Mouse (Mus musculus): ENCODE results near the gene Megf9. TPM values are rescaled to one million over a fixed set of nuclear protein-coding genes. Genes with fewer than 3 reads are reported as not detected.
A peak's percentile ranks its signal among the peaks of the same experiment; 100 is the strongest.

Gene Megf9
- total RNA-seq, 2 experiments from 2014 or later = 11.6 to 14.1 TPM

- peak; percentile 73 for ATAC-seq (replicated peaks; ENCODE audit: poor library complexity, severe bottlenecking)
Observed at GRCm38 (mm10) chr4:70451750-70452149, 83.0 kb downstream of the Megf9 start.

GRCm38 (mm10) chr4:70449668-70450067 lies 85.1 kb downstream of the Megf9 start:
- ATAC-seq (replicated peaks; ENCODE audit: poor library complexity, severe bottlenecking) = no peak

GRCm38 (mm10) chr4:70446774-70447173 lies 88.0 kb downstream of the Megf9 start:
- no peak for ATAC-seq (replicated peaks; ENCODE audit: poor library complexity, severe bottlenecking)

DNA sequence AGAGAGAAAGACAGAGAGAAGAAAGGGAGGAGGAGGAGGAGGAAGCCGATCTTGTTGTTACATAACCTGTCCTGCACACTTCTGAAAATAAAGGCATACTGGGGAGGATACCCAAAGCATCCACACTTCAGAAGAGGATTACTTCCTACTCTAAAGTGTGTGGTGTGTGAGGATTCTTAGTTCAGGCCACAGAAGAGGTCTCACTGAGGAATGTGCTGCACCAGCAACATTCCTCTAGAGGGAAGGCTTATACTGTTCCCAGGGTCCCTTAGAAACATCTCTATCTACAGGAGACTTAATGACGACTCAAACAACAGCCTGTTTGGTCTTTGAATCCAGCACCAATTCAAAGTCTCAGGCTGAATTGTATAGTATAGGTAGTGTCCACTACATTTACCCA lies 114.6 kb downstream of the Megf9 start:
- ATAC-seq (replicated peaks; ENCODE audit: poor library complexity, severe bottlenecking) = no peak

- 0 out of 2 replicates have a peak, but pooled peaks have one; percentile 2 for ATAC-seq (replicated peaks; ENCODE audit: poor library complexity, severe bottlenecking)
Observed at GRCm38 (mm10) chr4:70412126-70412525, 122.7 kb downstream of the Megf9 start.

GRCm38 (mm10) chr4:70409994-70410721 lies 124.6 kb downstream of the Megf9 start, which contains the start of gene Cdk5rap2:
Gene Cdk5rap2, minus strand, starts transcription at chr4:70410443.
- ATAC-seq (replicated peaks; ENCODE audit: poor library complexity, severe bottlenecking) = peak; percentile 97

GRCm38 (mm10) chr4:70409456-70409855 lies 125.3 kb downstream of the Megf9 start:
- ATAC-seq (replicated peaks; ENCODE audit: poor library complexity, severe bottlenecking) = no peak

- ATAC-seq (replicated peaks; ENCODE audit: poor library complexity, severe bottlenecking) = no peak
Observed at GRCm38 (mm10) chr4:70402109-70402819, 132.5 kb downstream of the Megf9 start.

DNA sequence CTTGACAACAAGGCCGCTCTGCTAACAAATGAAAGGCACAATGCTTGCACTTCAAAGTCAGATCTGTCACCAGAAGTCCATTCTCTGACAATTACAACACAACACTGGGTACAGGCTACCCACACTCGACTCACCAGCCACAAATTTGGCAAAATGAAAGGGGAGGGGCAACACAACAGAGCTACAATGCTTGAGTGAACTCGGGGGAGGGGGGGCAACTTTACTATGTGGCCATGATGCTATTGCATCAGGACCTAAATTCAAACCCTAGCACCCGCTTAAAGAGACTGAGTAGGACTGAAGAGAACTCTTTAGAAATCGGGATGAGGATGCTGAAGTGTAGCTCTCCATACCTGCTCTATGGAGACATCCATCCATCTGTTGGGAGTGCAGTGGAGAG lies 135.3 kb downstream of the Megf9 start:
- no peak for ATAC-seq (replicated peaks; ENCODE audit: poor library complexity, severe bottlenecking)

DNA sequence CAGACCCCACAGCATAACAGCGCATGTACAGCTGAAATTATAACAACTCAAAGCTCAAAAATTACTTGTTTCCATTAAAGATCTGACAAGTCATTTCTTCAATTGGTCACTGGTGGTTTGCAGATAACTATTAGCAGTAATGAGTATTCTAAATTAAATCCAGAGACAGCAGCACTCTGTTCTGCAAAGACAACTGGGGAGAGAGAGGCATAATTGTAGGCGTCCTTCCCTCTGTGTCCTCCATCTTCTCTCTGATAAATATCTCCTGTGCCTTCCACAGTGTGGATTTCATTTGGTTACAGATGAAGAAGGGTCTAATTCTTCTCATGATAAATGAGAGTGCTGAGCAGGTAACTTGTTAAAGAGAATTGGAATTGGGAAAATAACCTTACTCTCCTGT lies 135.7 kb downstream of the Megf9 start:
- ATAC-seq (replicated peaks; ENCODE audit: poor library complexity, severe bottlenecking) = no peak

DNA sequence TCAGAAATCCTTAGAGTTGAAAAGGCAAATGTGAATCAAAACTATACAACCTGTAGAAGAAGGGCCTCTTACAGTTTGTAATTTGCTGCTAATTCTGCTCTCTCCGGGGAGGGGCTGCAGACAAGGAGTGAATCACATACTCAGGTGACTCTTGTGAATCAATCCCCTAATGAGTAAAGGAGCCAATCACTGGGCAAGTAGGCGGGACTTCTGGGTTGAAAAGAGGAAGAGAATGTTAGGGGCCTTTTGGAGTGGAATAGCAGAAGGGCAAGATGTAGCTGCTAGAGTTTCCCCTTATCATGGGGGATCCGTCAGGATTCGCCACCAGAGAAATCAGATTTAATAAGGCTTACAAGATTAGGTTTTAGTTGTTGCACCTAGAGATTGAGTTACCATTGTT lies 136.7 kb downstream of the Megf9 start:
- peak; percentile 42; the same call in 1 of the 2 replicates for ATAC-seq (replicated peaks; ENCODE audit: poor library complexity, severe bottlenecking)

DNA sequence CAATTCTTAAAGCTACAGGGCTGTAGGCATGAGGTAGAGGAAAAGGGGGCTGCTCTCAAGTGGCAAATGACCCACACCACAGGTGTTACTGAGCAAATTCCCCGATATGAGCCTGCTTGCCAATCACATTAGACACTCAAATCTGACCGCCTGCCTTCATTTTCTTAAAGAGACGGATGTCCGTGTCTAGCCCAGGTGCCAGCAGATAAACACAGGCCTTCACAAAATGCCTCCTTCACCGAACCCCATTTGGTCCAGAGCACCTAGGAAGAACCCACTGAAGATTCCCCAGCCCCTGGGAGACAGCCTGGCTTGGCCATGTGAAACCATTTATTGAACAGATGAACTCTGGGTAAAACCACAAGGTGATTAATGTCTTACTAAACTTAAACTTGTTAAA lies 138.1 kb downstream of the Megf9 start:
- ATAC-seq (replicated peaks; ENCODE audit: poor library complexity, severe bottlenecking) = no peak

GRCm38 (mm10) chr4:70394736-70395135 lies 140.1 kb downstream of the Megf9 start:
- ATAC-seq (replicated peaks; ENCODE audit: poor library complexity, severe bottlenecking) = no peak

DNA sequence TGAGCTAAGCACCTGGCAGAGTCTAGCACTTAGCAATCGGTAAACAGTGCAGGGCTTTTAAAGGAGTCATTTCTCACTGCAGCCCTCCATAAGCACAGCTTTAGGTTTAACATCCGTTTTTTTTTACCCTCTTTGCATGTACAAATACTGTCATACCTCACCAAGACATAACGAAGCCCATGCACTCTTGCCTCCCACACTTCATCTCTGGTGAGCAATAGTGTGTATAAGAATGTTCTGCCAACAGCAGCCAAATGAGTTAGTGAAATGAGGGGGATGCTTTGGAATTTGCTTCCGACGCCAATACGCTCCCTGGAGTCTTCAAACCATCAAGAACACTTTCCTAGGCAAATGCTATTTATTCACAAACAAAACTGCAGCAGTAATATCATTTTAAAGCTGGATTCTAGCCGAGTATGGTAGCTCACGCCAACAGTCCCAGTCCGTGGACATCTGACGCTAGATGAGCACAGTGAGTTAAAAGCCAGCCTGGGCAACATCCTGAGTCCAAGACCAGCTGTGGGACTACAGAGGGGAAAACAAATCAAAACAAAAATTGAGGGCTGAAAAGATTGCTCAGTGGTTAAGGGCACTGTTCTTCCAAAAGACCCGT lies 142.9 kb downstream of the Megf9 start:
- ATAC-seq (replicated peaks; ENCODE audit: poor library complexity, severe bottlenecking) = no peak

DNA sequence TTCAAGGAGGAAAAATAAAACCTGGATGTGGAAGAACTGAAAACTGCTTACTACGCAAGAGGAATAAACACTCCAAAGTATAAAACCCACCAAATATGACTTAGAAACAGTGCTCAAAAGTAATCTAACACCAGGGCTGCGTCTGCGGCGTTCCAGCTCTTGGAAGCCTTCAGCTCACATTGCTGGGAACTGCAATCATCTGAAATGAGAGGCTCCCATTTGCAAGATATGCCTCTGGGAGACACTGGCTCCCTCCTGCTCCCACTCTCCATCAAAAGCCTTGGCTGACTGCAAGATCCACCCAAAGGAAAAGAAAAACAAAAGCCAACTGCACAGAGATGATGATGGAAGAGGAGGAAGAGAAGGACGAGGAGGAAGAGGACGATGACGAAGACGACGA lies 143.7 kb downstream of the Megf9 start:
- ATAC-seq (replicated peaks; ENCODE audit: poor library complexity, severe bottlenecking) = no peak

DNA sequence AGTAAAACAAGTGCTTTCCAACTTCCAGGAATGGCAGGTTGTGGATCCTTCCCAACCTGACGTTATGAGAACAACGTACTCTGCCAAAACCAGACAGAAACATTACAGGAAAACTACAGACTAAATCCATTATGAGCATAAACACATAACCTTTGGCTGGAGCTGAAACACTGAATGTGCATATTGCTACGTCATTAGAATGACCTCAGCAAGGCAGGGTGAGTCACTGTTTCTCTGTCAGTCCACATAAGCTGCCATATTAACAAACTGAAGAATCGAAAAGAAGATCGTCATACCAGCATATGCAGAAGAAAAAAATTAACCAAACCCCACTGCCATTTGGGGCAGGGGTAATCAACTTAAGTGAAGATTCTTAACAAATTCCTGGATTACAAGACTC lies 148.6 kb downstream of the Megf9 start:
- ATAC-seq (replicated peaks; ENCODE audit: poor library complexity, severe bottlenecking) = no peak

- no peak for ATAC-seq (replicated peaks; ENCODE audit: poor library complexity, severe bottlenecking)
Observed at GRCm38 (mm10) chr4:70377359-70377758, 157.4 kb downstream of the Megf9 start.

Measured in granulocyte monocyte progenitor cell, adult 5-6 weeks (primary cell).